Mouse (Mus musculus) right cerebral cortex, adult 2 months (tissue): ENCODE measurements around the gene Emc10.

Experiments
- DNase-seq, 2 experiments: peaks; one replicate each; pipeline ENCODE4 v3.0.0; 2021 to 2022; ENCODE audit warnings: low spot score in 2 of 2

Emc10 gene

DNA sequence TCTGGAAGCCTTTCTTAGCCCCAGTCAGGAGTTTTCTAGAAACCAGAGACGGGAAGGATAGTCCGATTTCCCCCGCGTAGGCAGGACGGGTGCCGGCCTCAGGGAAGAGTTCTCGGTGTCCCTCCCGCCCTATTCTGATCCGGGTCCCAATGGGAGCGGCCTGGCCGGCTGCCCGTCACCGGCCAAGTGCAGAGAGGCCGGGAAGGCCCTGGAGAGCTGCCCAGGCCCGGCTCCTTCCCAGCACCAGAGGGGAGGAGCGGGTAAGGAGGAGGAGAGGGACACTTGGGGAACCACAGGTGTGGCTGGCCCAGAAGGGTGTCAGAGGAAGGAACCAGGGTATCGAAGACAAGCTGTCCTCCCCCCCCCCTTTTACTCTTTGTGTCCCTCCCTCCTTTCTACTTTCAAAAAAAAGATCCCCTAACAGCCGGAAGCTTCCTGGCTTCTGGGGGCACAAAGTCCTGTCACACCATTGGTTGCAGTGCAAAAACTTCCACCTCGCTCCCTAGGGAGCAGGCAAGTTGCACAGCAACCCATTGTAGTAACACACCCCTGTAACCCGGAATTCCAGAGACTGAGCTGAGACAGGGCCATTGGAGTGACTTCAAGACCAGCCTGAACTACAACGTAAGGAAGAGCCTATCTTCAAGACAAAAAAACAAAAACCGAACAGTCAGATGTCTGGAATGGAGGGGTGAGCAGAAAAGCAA, 28.9 kb upstream of the Emc10 start:
- peak; percentile 32 to 33 for DNase-seq

GRCm38 (mm10) chr7:44524502-44524901, 28.2 kb upstream of the Emc10 start, which contains the start of gene Mybpc2:
TSS of gene Mybpc2 (minus strand) at chr7:44524656.
- no peak for DNase-seq

DNA sequence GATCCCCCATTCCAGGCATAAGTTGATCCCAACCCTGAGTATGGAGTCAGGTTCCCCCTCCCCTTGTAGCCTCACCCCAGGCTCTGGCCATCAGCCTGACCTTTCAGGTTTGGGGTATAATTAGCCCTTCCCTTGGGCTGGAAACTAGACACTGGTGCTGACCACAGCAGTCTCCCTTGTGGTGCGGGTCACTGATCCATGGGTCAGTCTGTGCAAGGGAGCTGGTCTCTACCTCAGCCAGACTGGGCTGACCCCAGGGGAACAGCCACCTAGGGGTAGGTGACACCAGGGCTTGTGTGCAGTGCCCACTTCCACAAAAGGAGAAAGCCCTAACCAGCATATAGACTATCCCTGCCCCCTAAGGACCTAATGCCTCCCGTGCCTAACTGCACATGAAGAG, 26.7 kb upstream of the Emc10 start:
- DNase-seq = no peak

DNA sequence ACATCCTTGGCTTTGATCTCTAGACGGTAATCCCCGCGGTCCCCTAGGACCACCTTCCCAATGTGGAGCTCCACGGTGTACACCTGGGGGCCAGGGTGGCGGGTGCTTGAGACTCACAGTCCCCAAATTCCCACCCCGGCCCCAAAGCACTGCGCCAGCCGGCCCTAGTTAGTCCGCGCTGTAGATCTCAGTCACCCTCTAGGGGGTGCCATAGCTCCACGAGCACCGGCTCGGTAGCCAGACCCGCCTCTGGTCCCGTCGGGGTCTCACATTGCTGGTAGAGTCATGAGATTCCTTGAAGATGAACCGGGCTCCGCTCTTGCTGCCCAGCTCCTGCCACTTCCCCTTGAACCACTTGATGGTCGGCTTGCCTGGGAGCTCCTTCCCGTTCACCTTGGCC, 25.4 kb upstream of the Emc10 start:
- peak; percentile 28 to 48 for DNase-seq

DNA sequence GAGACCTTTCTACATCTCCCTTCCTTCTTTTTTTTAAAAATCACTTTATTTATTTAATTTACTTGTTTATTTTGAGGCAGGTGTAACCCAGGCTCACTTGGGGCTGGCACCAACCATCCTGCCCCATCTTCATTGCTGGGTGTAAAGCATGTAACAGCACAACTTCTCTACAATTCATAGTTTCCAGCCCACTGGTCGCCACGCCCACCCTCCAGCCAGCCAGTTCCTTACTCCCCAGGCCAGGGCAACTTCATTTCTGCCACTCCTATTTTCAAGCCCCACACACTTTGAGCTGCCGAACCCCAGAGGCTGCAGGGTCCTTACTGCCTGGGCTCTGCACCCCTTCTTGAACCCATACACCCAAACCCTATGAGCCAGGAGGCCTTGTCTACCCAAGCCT, 24.7 kb upstream of the Emc10 start:
- no peak for DNase-seq

- DNase-seq = no peak
Measured at GRCm38 (mm10) chr7:44519240-44519913, 23.0 kb upstream of the Emc10 start.

- no peak for DNase-seq
Measured at GRCm38 (mm10) chr7:44507491-44507890, 11.2 kb upstream of the Emc10 start.

GRCm38 (mm10) chr7:44501563-44502115, 5.3 kb upstream of the Emc10 start:
- peak; percentile 80 to 87 for DNase-seq

- no peak for DNase-seq
Measured at GRCm38 (mm10) chr7:44500046-44500445, 3.7 kb upstream of the Emc10 start.

- DNase-seq = no peak
Measured at GRCm38 (mm10) chr7:44498922-44499321, 2.6 kb upstream of the Emc10 start.

GRCm38 (mm10) chr7:44497361-44498055, 1.2 kb upstream of the Emc10 start:
- no peak for DNase-seq

DNA sequence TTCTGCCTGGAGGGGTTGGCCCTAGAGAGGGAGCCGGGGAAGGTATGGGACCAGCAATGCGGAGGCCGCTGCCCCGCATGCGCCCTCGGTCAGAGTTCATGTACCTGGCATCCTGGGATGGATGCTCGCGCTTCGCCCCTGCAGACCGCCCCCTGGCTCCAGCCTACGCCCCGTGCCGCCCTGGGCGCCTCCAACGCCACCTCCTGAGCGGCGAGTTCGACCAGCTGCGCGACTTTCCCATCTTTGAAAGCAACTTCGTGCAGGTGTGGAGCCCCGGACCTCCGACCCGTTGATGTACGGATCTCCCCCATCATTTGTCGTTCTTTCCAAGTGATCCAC, 411 bp upstream of the Emc10 start:
- no peak for DNase-seq

GRCm38 (mm10) chr7:44495086-44495485, 1.2 kb downstream of the Emc10 start:
- DNase-seq = no peak

- DNase-seq = no peak
Measured at GRCm38 (mm10) chr7:44494681-44495080, 1.6 kb downstream of the Emc10 start.

- DNase-seq = no peak
Measured at GRCm38 (mm10) chr7:44492166-44492826, 4.0 kb downstream of the Emc10 start.

DNA sequence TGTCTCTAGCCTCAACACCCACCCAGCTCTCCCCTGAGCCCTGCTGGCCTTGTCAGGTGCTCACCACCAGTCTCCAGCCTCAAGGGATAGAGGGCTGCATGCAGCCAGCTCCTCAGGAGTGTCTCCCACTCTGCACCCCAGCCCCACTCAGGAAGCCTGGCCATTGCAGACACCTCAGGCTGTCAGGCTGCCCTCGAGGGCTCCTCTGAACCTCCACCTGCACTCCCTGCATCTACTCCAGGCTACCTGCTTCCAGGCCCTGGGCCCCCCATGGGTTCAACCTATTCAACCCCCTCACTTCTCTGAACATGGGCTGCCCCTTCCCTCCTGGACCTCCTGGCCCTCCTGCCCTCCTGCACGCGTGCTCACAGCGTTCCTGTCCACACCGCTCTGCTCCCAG, 4.9 kb downstream of the Emc10 start:
- no peak for DNase-seq

GRCm38 (mm10) chr7:44490281-44490680, 6.0 kb downstream of the Emc10 start:
- no peak for DNase-seq

DNA sequence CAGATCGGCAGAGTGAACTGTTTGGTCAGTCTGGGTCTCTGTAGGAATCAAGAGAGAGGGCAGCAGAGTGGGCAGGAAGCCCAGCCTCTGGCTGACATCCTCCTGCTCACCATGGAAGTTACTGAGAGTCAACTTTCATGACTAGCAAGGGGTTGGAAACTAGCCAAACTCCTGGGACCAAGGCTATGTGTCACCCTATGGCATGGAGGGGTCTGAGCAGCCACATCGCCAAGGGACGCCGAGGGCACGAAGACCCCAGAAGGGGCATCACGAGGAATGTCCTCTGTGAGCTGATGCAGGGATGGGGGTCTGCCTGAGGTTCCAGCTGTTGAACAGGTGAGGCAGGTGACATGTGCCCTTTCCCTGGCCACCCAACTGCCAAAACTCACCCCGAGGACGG, 7.8 kb downstream of the Emc10 start:
- DNase-seq = no peak

DNA sequence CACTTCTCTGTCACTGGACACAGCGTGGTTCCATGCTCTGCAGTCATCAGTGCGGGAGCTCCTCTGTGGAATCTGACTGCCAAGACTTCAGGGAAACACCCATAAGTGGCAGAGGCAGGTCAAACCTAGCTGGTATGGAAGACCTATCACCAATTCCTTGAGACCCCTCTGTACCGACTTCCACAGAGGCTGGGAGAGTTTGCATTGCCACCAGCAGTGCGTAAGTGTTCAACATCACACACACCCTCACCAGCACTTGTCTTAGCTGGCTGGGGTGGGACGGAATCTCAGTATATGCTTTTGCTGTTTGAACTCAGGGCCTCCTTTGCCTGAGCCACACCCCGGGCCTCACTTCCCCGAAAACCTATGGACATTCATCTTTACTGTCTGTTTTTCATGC, 8.4 kb downstream of the Emc10 start:
- no peak for DNase-seq

- no peak for DNase-seq
Measured at GRCm38 (mm10) chr7:44486927-44487575, 9.3 kb downstream of the Emc10 start.

- no peak for DNase-seq
Measured at GRCm38 (mm10) chr7:44485572-44486195, 10.6 kb downstream of the Emc10 start.
